Mouse (Mus musculus) stomach, postnatal 0 days (tissue): ENCODE data around the gene Ppp1r18. TPM values are rescaled to one million over a fixed set of nuclear protein-coding genes. Genes with fewer than 3 reads are reported as not detected.
A peak's percentile ranks its signal among the peaks of the same experiment; 100 is the strongest.

ENCODE experiments used
- ATAC-seq: fragments of 200-750 bp; cut with Nextera tagmentation; 2 replicates; pipeline ENCODE4 v1.8.0; 2017; ENCODE audit not compliant: low FRiP score, low TSS enrichment
- DNase-seq: peaks from one replicate; pipeline ENCODE4 v3.0.0-alpha.2; 2016; ENCODE audit warnings: low spot score
- H3K27ac ChIP-seq: fragments of 300-500 bp; sonication (generic); replicated peaks from 2 replicates; pipeline ENCODE4 v1.5.1; 2014; ENCODE audit warnings: mild to moderate bottlenecking, control low read depth
- H3K27me3 ChIP-seq: fragments of 300-500 bp; sonication (generic); 2 replicates; pipeline ENCODE4 v1.6.1; 2014; ENCODE audit warnings: low read length; ENCODE audit not compliant: control insufficient read depth, insufficient read depth
- H3K36me3 ChIP-seq: fragments of 300-500 bp; sonication (generic); 2 replicates; pipeline ENCODE4 v1.6.1; 2014; ENCODE audit warnings: low read length, mixed read lengths; ENCODE audit not compliant: control insufficient read depth, insufficient read depth
- H3K4me1 ChIP-seq: fragments of 300-500 bp; sonication (generic); replicated peaks from 2 replicates; pipeline ENCODE4 v1.6.1; 2014; ENCODE audit warnings: antibody characterized with exemption; ENCODE audit not compliant: control insufficient read depth, insufficient read depth
- H3K4me2 ChIP-seq: fragments of 300-500 bp; sonication (generic); replicated peaks from 2 replicates; pipeline ENCODE4 v1.6.1; 2014; ENCODE audit warnings: low read depth, mild to moderate bottlenecking, control low read depth, moderate library complexity
- H3K4me3 ChIP-seq: fragments of 300-500 bp; sonication (generic); 2 replicates; pipeline ENCODE4 v1.5.1; 2014; ENCODE audit warnings: low read depth, low read length, control low read depth
- H3K9ac ChIP-seq: fragments of 300-500 bp; sonication (generic); 2 replicates; pipeline ENCODE4 v1.6.1; 2014; ENCODE audit warnings: mild to moderate bottlenecking, low read length, control low read depth, mixed read lengths
- H3K9me3 ChIP-seq: fragments of 300-500 bp; sonication (generic); 2 replicates; pipeline ENCODE4 v1.6.1; 2016; ENCODE audit warnings: low read length; ENCODE audit not compliant: control insufficient read depth
- CTCF ChIP-seq: IDR thresholded peaks from 2 replicates; pipeline ENCODE4 v1.5.1; 2016; ENCODE audit warnings: antibody characterized with exemption, low read depth, mild to moderate bottlenecking, moderate library complexity
- EP300 ChIP-seq: optimal IDR thresholded peaks from 2 replicates; pipeline ENCODE3; 2016; ENCODE audit warnings: antibody characterized with exemption
- WGBS: fragments of 180-500 bp; shearing (Covaris S2); extraction: QIAGEN DNeasy Blood & Tissue Kit; methylation state at CpG from one replicate; pipeline ENCODE4 v1.1.7; 2014; 5-methylcytosine and 5-hydroxymethylcytosine counted together
- polyA plus RNA-seq: library from polyadenylated mRNA; unstranded; fragments of >200 nt; fragmentation: Nextera tagmentation; extraction: Ambion mirVana; gene quantifications from 2 replicates; pipeline ENCODE4 v1.2.1, GENCODE M21; 2015

The Ppp1r18 gene
- polyA plus RNA-seq, 1 experiment from 2014 or later: 16.6 TPM

GRCm38 (mm10) chr17:35896781-35897643 is 31.6 kb downstream of the Ppp1r18 start, which contains the start of gene 2310061I04Rik:
Gene 2310061I04Rik, minus strand, starts transcription at chr17:35897431.
- peak within 1 kb of the TSS; percentile 85 for H3K27ac ChIP-seq
- DNase-seq: peak; percentile 94
- WGBS: under 1% methylated on average over 68 of the region's 86 CpGs
- peak within 1 kb of the TSS; percentile 84 for H3K9ac ChIP-seq
- no peaks in the 10 kb centered on the region for H3K27me3 ChIP-seq
- TF ChIP-seq EP300 (no peak), CTCF (no peak)
- H3K4me2 ChIP-seq: peak within 1 kb of the TSS; percentile 99
- H3K9me3 ChIP-seq: no peaks in the 10 kb centered on the region
- no peaks in the 10 kb centered on the region; the same call in 1 of the 2 replicates for H3K4me1 ChIP-seq
- peak within 1 kb of the TSS; percentile 85 for H3K4me3 ChIP-seq
- ATAC-seq: peak; percentile 88
- H3K36me3 ChIP-seq: peaks cover 7% of the 10 kb centered on the region; the same call in 1 of the 2 replicates

GRCm38 (mm10) chr17:35897644-35898573 is 32.5 kb downstream of the Ppp1r18 start:
- no peak overlapping the region for H3K4me3 ChIP-seq
- ATAC-seq: peak; percentile 51
- peak overlapping the region; percentile 51; the same call in 1 of the 2 replicates for H3K9ac ChIP-seq
- 36% methylated on average over 23 of the region's 23 CpGs for WGBS
- no peak for DNase-seq
- peaks cover 4% of the 10 kb centered on the region; the same call in 1 of the 2 replicates for H3K36me3 ChIP-seq
- TF ChIP-seq EP300 (no peak), CTCF (no peak)
- H3K27ac ChIP-seq: no peak overlapping the region
- peak overlapping the region; percentile 99 for H3K4me2 ChIP-seq
- no peaks in the 10 kb centered on the region for H3K27me3 ChIP-seq
- no peaks in the 10 kb centered on the region for H3K9me3 ChIP-seq
- H3K4me1 ChIP-seq: no peaks in the 10 kb centered on the region; the same call in 1 of the 2 replicates

GRCm38 (mm10) chr17:35900636-35901035 is 35.2 kb downstream of the Ppp1r18 start:
- Histone ChIP-seq H3K9me3 (no peaks in the 10 kb centered on the region), H3K27ac (no peak overlapping the region), H3K9ac (no peak overlapping the region), H3K27me3 (no peaks in the 10 kb centered on the region), H3K4me2 (no peak overlapping the region), H3K4me1 (no peaks in the 10 kb centered on the region; the same call in 1 of the 2 replicates), H3K36me3 (0 out of 2 replicates have a peak, but pooled peaks cover 3% of the 10 kb centered on the region), H3K4me3 (no peak overlapping the region)
- DNase-seq: no peak
- no peak for ATAC-seq
- WGBS: 87% methylated on average over 3 of the region's 3 CpGs
- TF ChIP-seq EP300 (no peak), CTCF (no peak)

GRCm38 (mm10) chr17:35903343-35903991 is 38.1 kb downstream of the Ppp1r18 start:
- WGBS: 85% methylated on average over 9 of the region's 9 CpGs
- ATAC-seq (no peak), DNase-seq (no peak)
- Histone ChIP-seq H3K9ac (no peak overlapping the region), H3K36me3 (0 out of 2 replicates have a peak, but pooled peaks cover 3% of the 10 kb centered on the region), H3K9me3 (no peaks in the 10 kb centered on the region), H3K4me3 (no peak overlapping the region), H3K27ac (no peak overlapping the region), H3K27me3 (no peaks in the 10 kb centered on the region), H3K4me2 (no peak overlapping the region), H3K4me1 (no peaks in the 10 kb centered on the region)
- TF ChIP-seq CTCF: no peak
- no peak for TF ChIP-seq EP300

GRCm38 (mm10) chr17:35903992-35904355 is 38.6 kb downstream of the Ppp1r18 start:
- H3K9ac ChIP-seq: no peak overlapping the region
- no peak overlapping the region for H3K4me3 ChIP-seq
- ATAC-seq (no peak), DNase-seq (no peak)
- H3K36me3 ChIP-seq: 0 out of 2 replicates have a peak, but pooled peaks cover 3% of the 10 kb centered on the region
- H3K4me2 ChIP-seq: no peak overlapping the region
- no peaks in the 10 kb centered on the region for H3K27me3 ChIP-seq
- TF ChIP-seq EP300 (no peak), CTCF (no peak)
- WGBS: 65% methylated on average over 4 of the region's 4 CpGs
- no peaks in the 10 kb centered on the region for H3K4me1 ChIP-seq
- H3K27ac ChIP-seq: no peak overlapping the region
- H3K9me3 ChIP-seq: no peaks in the 10 kb centered on the region
